Mouse (Mus musculus): ENCODE results near the gene Ddx20. TPM values are rescaled to one million over a fixed set of nuclear protein-coding genes. Genes with fewer than 3 reads are reported as not detected.

The Ddx20 gene
- total and polyA plus RNA-seq, 3 experiments: 31.6 to 66.8 (median 37.3) TPM

DNA sequence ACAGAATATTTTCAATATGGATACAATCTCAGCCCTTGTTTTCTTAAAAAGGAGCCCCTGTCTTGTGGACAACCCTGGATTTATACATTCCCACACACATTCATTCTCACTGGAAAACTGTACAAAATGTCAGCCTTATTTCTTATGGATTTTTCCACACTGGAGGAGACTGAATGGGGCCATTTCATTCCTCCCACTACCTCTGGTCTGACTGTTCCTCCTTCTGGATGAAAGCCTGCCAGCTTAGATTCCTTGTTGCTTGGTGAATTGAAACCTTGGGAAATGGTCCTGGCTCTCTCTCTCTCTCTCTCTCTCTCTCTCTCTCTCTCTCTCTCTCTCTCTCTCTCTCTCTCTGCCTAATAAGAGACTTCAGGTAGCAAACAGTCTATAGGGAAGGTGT, 25.5 kb upstream of the Ddx20 start:
- DNase-seq (ENCODE audit: low read depth, low spot score): no peak
- Histone ChIP-seq H3K9ac (ENCODE audit: control insufficient read depth, low read depth, low read length, poor library complexity, severe bottlenecking) (no peak overlapping the region), H3K4me3 (ENCODE audit: control insufficient read depth in 1 of 2, insufficient read depth in 1 of 2, low read depth in 2 of 2, low read length in 2 of 2) (no peak overlapping the region), H3K9me3 (replicated peaks; ENCODE audit: insufficient read depth, low read length) (no peaks in the 10 kb centered on the region), H3K79me2 (ENCODE audit: control insufficient read depth, insufficient read depth, low read length, poor library complexity) (no peaks in the 10 kb centered on the region), H3K4me1 (ENCODE audit: control insufficient read depth in 1 of 2, insufficient read depth in 2 of 2, low read length in 2 of 2) (peaks cover 0 to 6% of the 10 kb centered on the region in 2 experiments; a peak in 2 of 4 replicates), H3K27ac (ENCODE audit: control insufficient read depth, low read depth, low read length) (no peak overlapping the region), H3K36me3 (ENCODE audit: control insufficient read depth in 1 of 2, insufficient read depth in 2 of 2, low read length in 2 of 2) (peaks cover 0 to 2% of the 10 kb centered on the region in 2 experiments; a peak in 1 of 4 replicates), H3K27me3 (ENCODE audit: control insufficient read depth in 1 of 2, insufficient read depth in 2 of 2, low read length in 2 of 2) (no peaks in the 10 kb centered on the region)
- TF ChIP-seq TAL1 (IDR thresholded peaks at IDR 0.05; ENCODE audit: low read length): no peak
- no peak for TF ChIP-seq ETS1 (IDR thresholded peaks at IDR 0.05; ENCODE audit: low read depth, low read length)
- TF ChIP-seq EP300 (IDR thresholded peaks at IDR 0.05; ENCODE audit: low read depth in 1 of 2, low read length in 2 of 2): no peak
- TF ChIP-seq MAX (IDR thresholded peaks at IDR 0.05; ENCODE audit: low read length): no peak
- TF ChIP-seq NRF1 (IDR thresholded peaks at IDR 0.05; ENCODE audit: insufficient read depth, low read depth, low read length, poor library complexity, severe bottlenecking): no peak
- TF ChIP-seq ELF1 (IDR thresholded peaks at IDR 0.05; ENCODE audit: low read depth, low read length): no peak
- TF ChIP-seq TCF12 (IDR thresholded peaks at IDR 0.05; ENCODE audit: low read depth, low read length): no peak

- H3K36me3 ChIP-seq (ENCODE audit: control insufficient read depth in 1 of 2, insufficient read depth in 2 of 2, low read length in 2 of 2): peaks cover 0 to 2% of the 10 kb centered on the region in 2 experiments; a peak in 1 of 4 replicates
- no peak overlapping the region for H3K9ac ChIP-seq (ENCODE audit: control insufficient read depth, low read depth, low read length, poor library complexity, severe bottlenecking)
- H3K9me3 ChIP-seq (replicated peaks; ENCODE audit: insufficient read depth, low read length): no peaks in the 10 kb centered on the region
- no peak for DNase-seq (ENCODE audit: low read depth, low spot score)
- no peaks in the 10 kb centered on the region for H3K79me2 ChIP-seq (ENCODE audit: control insufficient read depth, insufficient read depth, low read length, poor library complexity)
- no peaks in the 10 kb centered on the region for H3K27me3 ChIP-seq (ENCODE audit: control insufficient read depth in 1 of 2, insufficient read depth in 2 of 2, low read length in 2 of 2)
- H3K27ac ChIP-seq (ENCODE audit: control insufficient read depth, low read depth, low read length): no peak overlapping the region
- H3K4me1 ChIP-seq (ENCODE audit: control insufficient read depth in 1 of 2, insufficient read depth in 2 of 2, low read length in 2 of 2): peaks cover 0 to 6% of the 10 kb centered on the region in 2 experiments; a peak in 2 of 4 replicates
- H3K4me3 ChIP-seq (ENCODE audit: control insufficient read depth in 1 of 2, insufficient read depth in 1 of 2, low read depth in 2 of 2, low read length in 2 of 2): no peak overlapping the region
- TF ChIP-seq ZMIZ1 (IDR thresholded peaks at IDR 0.05; ENCODE audit: low read depth, low read length): no peak
- no peak for TF ChIP-seq ETS1 (IDR thresholded peaks at IDR 0.05; ENCODE audit: low read depth, low read length)
Measured at GRCm38 (mm10) chr3:105711741-105712140, 24.4 kb upstream of the Ddx20 start.

- no peak overlapping the region for H3K4me3 ChIP-seq (ENCODE audit: control insufficient read depth in 1 of 2, insufficient read depth in 1 of 2, low read depth in 2 of 2, low read length in 2 of 2)
- H3K27ac ChIP-seq (ENCODE audit: control insufficient read depth, low read depth, low read length): no peak overlapping the region
- no peak for TF ChIP-seq MAX (IDR thresholded peaks at IDR 0.05; ENCODE audit: low read length)
- no peak for TF ChIP-seq MXI1 (IDR thresholded peaks at IDR 0.05; ENCODE audit: low read depth, low read length)
- no peak for TF ChIP-seq BHLHE40 (IDR thresholded peaks at IDR 0.05; ENCODE audit: borderline replicate concordance, low read depth, low read length)
- no peak for TF ChIP-seq ELF1 (IDR thresholded peaks at IDR 0.05; ENCODE audit: low read depth, low read length)
- TF ChIP-seq GABPA (IDR thresholded peaks at IDR 0.05; ENCODE audit: low read depth, low read length): no peak
- TF ChIP-seq TBP (IDR thresholded peaks at IDR 0.05; ENCODE audit: low read depth, low read length): no peak
- TF ChIP-seq KAT2A (conservative IDR thresholded peaks at IDR 0.05; ENCODE audit: low read depth, low read length): no peak
- no peak for TF ChIP-seq NELFE (IDR thresholded peaks at IDR 0.05; ENCODE audit: low read depth, low read length)
- no peak for TF ChIP-seq RCOR1 (IDR thresholded peaks at IDR 0.05; ENCODE audit: low read depth, low read length)
- TF ChIP-seq NRF1 (IDR thresholded peaks at IDR 0.05; ENCODE audit: insufficient read depth, low read depth, low read length, poor library complexity, severe bottlenecking): no peak
- TF ChIP-seq ZNF384 (IDR thresholded peaks at IDR 0.05; ENCODE audit: low read depth, low read length): no peak
- no peak for TF ChIP-seq TAL1 (IDR thresholded peaks at IDR 0.05; ENCODE audit: low read length)
- no peak for TF ChIP-seq ZMIZ1 (IDR thresholded peaks at IDR 0.05; ENCODE audit: low read depth, low read length)
- TF ChIP-seq CTCF (IDR thresholded peaks at IDR 0.05 in 2 of 3, conservative IDR thresholded peaks at IDR 0.05 in 1 of 3; ENCODE audit: control insufficient read depth in 1 of 3, insufficient read depth in 1 of 3, low read depth in 2 of 3, low read length in 3 of 3, poor library complexity in 1 of 3, severe bottlenecking in 1 of 3): no peak
- TF ChIP-seq E2F4 (IDR thresholded peaks at IDR 0.05; ENCODE audit: borderline replicate concordance, low read depth, low read length): no peak
- H3K9ac ChIP-seq (ENCODE audit: control insufficient read depth, low read depth, low read length, poor library complexity, severe bottlenecking): no peak overlapping the region
- peaks cover 0 to 2% of the 10 kb centered on the region in 2 experiments; a peak in 1 of 4 replicates for H3K36me3 ChIP-seq (ENCODE audit: control insufficient read depth in 1 of 2, insufficient read depth in 2 of 2, low read length in 2 of 2)
- no peaks in the 10 kb centered on the region for H3K79me2 ChIP-seq (ENCODE audit: control insufficient read depth, insufficient read depth, low read length, poor library complexity)
- no peaks in the 10 kb centered on the region for H3K27me3 ChIP-seq (ENCODE audit: control insufficient read depth in 1 of 2, insufficient read depth in 2 of 2, low read length in 2 of 2)
- H3K4me1 ChIP-seq (ENCODE audit: control insufficient read depth in 1 of 2, insufficient read depth in 2 of 2, low read length in 2 of 2): peaks cover 0 to 16% of the 10 kb centered on the region in 2 experiments; a peak in 2 of 4 replicates
- no peaks in the 10 kb centered on the region for H3K9me3 ChIP-seq (replicated peaks; ENCODE audit: insufficient read depth, low read length)
- no peak for DNase-seq (ENCODE audit: low read depth, low spot score)
Measured at GRCm38 (mm10) chr3:105710246-105710645, 22.9 kb upstream of the Ddx20 start.

All from MEL (cell line).